Mouse (Mus musculus): Measurements from ENCODE around the gene Sult6b2. TPM values are rescaled to one million over a fixed set of nuclear protein-coding genes. Genes with fewer than 3 reads are reported as not detected.

Sult6b2 gene
- polyA plus RNA-seq, 1 experiment: not detected

- no peak for TF ChIP-seq GATA1 (IDR thresholded peaks at IDR 0.05; ENCODE audit: low read length)
Observed at GRCm38 (mm10) chr6:142771643-142772042, 32.7 kb downstream of the Sult6b2 start.

- TF ChIP-seq GATA1 (IDR thresholded peaks at IDR 0.05; ENCODE audit: low read length): no peak
Observed at GRCm38 (mm10) chr6:142769896-142770295, 34.4 kb downstream of the Sult6b2 start.

GRCm38 (mm10) chr6:142767305-142767704, 37.0 kb downstream of the Sult6b2 start:
- TF ChIP-seq GATA1 (IDR thresholded peaks at IDR 0.05; ENCODE audit: low read length): no peak

GRCm38 (mm10) chr6:142764933-142765332, 39.4 kb downstream of the Sult6b2 start:
- no peak for TF ChIP-seq GATA1 (IDR thresholded peaks at IDR 0.05; ENCODE audit: low read length)

- TF ChIP-seq GATA1 (IDR thresholded peaks at IDR 0.05; ENCODE audit: low read length): no peak
Observed at GRCm38 (mm10) chr6:142759633-142760032, 44.7 kb downstream of the Sult6b2 start.

GRCm38 (mm10) chr6:142758562-142758961, 45.7 kb downstream of the Sult6b2 start:
- no peak for TF ChIP-seq GATA1 (IDR thresholded peaks at IDR 0.05; ENCODE audit: low read length)

- no peak for TF ChIP-seq GATA1 (IDR thresholded peaks at IDR 0.05; ENCODE audit: low read length)
Observed at GRCm38 (mm10) chr6:142757976-142758375, 46.3 kb downstream of the Sult6b2 start.

GRCm38 (mm10) chr6:142757334-142757965, 46.9 kb downstream of the Sult6b2 start:
- no peak for TF ChIP-seq GATA1 (IDR thresholded peaks at IDR 0.05; ENCODE audit: low read length)

- no peak for TF ChIP-seq GATA1 (IDR thresholded peaks at IDR 0.05; ENCODE audit: low read length)
Observed at GRCm38 (mm10) chr6:142756507-142757333, 47.6 kb downstream of the Sult6b2 start, which contains the start of gene Cmas. Gene Cmas (plus strand): TSS chr6:142756686.

GRCm38 (mm10) chr6:142752331-142753246, 51.7 kb downstream of the Sult6b2 start:
- TF ChIP-seq GATA1 (IDR thresholded peaks at IDR 0.05; ENCODE audit: low read length): no peak

- no peak for TF ChIP-seq GATA1 (IDR thresholded peaks at IDR 0.05; ENCODE audit: low read length)
Observed at GRCm38 (mm10) chr6:142751365-142751764, 52.9 kb downstream of the Sult6b2 start.

GRCm38 (mm10) chr6:142748057-142748708, 56.1 kb downstream of the Sult6b2 start:
- no peak for TF ChIP-seq GATA1 (IDR thresholded peaks at IDR 0.05; ENCODE audit: low read length)

- no peak for TF ChIP-seq GATA1 (IDR thresholded peaks at IDR 0.05; ENCODE audit: low read length)
Observed at GRCm38 (mm10) chr6:142747165-142747564, 57.1 kb downstream of the Sult6b2 start.

GRCm38 (mm10) chr6:142746765-142747164, 57.5 kb downstream of the Sult6b2 start:
- no peak for TF ChIP-seq GATA1 (IDR thresholded peaks at IDR 0.05; ENCODE audit: low read length)

GRCm38 (mm10) chr6:142745484-142745883, 58.8 kb downstream of the Sult6b2 start:
- no peak for TF ChIP-seq GATA1 (IDR thresholded peaks at IDR 0.05; ENCODE audit: low read length)

All from G1E-ER4 (cell line).